Mouse (Mus musculus): ENCODE measurements around the gene Cnksr1. TPM values are rescaled to one million over a fixed set of nuclear protein-coding genes. Genes with fewer than 3 reads are reported as not detected.

Gene Cnksr1
- total RNA-seq, 2 experiments from 2014 or later, result 44.4 to 65.0 TPM

GRCm38 (mm10) chr4:134203340-134203896 is 34.8 kb downstream of the Cnksr1 start:
- no peak for DNase-seq (ENCODE audit: low spot score)

DNA sequence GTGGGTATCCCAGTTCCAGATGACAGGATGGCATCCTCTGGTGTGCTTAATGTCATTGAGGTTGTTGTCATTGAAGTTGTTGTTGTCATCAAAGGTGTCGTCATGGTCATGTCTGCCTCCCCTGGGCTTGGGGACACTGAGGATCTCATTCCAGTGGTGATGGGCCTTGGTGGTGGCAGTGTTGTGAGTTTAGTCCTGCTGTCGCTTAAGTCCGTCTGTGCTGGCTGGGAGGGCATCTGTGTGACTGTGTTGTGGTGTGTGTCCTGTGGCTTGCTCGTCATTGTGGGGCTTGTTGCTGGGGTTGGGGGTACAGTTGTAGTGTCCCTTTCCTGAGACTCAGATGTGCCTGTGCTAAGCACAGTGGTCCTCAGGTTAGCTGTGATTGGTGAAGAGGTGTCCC is 35.3 kb downstream of the Cnksr1 start, which contains the start of gene Gm7534:
TSS of gene Gm7534 (minus strand) at position 101 of the 400 bp plus-strand sequence.
- DNase-seq (ENCODE audit: low spot score), result no peak

DNA sequence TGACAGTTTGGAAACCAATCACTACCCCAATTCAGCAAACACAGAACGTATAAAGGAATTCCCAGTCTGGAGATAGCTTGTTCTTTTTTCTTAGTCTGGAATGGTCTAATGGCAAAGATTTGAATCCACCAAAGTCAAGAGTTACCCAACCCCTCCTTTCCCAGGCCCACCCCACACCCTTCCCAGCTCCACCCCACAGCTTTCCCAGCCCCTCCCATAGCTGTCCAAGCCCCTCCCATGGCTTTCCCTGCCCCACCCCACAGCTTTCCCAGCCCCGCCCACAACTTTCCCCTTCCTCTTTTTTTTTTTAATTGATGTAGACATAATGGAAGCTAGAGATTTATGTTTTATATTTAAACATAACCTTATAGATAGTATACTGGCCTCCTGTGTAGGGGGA is 38.8 kb downstream of the Cnksr1 start:
- no peak for DNase-seq (ENCODE audit: low spot score)

DNA sequence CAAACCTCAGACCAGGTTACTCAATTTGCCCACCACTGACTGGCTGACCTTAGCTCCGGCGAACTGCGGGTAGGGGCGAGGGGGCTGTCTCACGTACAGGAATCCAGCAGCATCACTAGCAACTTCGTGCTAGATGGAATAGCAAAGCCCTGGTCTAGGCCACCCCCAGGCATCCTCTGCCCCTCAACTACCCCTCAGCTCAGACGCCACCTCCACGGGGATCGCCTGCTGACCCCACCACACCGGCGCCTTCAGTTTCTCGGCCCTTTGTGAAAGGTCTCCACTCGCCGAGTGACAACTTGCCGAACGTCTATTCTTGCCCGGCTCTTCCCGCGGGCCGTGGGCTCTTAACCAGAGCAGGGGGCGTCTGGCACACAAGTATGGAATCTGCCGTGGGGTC is 51.9 kb downstream of the Cnksr1 start:
- no peak for DNase-seq (ENCODE audit: low spot score)

DNA sequence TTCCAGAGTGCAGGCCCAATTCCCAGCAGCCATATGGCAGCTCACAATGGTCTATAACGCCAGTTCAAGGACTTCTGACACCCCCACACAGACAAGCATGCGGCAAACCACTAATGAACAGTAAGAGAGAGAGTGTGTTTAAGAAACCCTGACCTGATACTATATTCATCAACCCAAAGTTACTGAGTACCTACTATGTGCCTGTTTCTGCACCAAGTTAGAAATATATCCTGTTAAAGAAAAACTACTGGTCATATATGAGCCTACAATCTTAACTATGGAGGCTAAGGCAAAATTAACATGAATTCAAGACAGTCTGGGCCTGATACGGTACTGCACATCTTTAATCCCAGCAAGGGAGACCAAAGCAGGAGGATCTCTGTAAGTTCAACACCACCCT is 52.6 kb downstream of the Cnksr1 start:
- DNase-seq (ENCODE audit: low spot score), result no peak

- DNase-seq (ENCODE audit: low spot score), result no peak
Observed at GRCm38 (mm10) chr4:134183711-134184110, 54.5 kb downstream of the Cnksr1 start.

DNA sequence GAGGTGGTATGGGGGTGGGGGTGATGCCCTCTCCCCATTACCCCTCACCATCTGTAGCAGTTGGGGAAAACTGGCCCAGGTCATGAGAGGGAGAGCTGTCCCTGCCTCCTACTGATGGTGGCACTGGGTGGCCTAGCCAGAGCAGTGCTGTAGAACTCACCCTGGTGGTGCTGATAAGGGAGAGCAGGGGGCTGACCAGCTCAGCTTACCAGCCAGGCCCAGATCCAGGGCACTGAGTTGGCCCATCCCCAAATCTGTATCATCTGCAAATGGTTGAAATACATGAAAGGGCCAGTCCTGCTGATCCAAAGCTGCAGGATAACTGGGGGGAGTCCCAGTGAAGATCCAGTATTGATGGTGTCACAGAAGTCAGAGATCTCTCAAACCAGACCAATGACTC is 56.4 kb downstream of the Cnksr1 start:
- no peak for DNase-seq (ENCODE audit: low spot score)

DNA sequence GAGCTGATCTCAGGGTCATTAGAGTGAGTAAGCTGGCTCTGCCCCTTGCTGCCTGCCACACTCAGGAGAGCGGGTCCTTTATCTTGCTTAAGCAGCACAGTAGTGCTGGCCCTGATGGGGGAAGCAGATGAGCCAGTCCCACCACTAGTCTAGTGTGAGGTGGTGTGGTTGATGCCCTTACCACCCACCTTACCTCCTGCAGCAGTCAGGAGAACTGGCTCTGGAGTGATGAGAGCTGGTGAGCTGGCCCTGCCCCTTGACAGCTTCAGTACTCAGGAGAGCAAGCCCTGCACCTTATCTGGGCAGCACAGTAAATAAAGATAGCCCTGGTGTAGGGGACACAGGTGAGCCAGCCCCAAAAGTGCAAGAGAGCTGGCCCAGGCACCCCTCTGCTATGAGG is 57.1 kb downstream of the Cnksr1 start:
- DNase-seq (ENCODE audit: low spot score), result no peak

Other genes with a start within 250 kb of the Cnksr1 start
- 1 to 10 TPM; 8.6 to 9.7 TPM for gene Dhdds, start 237.5 kb downstream of the Cnksr1 start, total RNA-seq (2021)
- gene Lin28a, start 219.6 kb downstream of the Cnksr1 start, total RNA-seq (2021), result under 1 TPM; 0.30 to 0.43 TPM
- gene Zfp683, start 184.6 kb downstream of the Cnksr1 start, total RNA-seq (2021), result not detected
- gene Crybg2, start 177.6 kb downstream of the Cnksr1 start, total RNA-seq (2021), result under 1 TPM in 1 of 2 experiments, not detected in 1; 0.07 TPM
- gene Cd52, start 143.3 kb downstream of the Cnksr1 start, total RNA-seq (2021), result under 1 TPM; 0.84 to 1.00 TPM
- gene Ubxn11, start 135.8 kb downstream of the Cnksr1 start, total RNA-seq (2021), result 1 to 10 TPM; 1.3 to 1.6 TPM
- gene Sh3bgrl3, start 109.6 kb downstream of the Cnksr1 start, total RNA-seq (2021), result 10 to 100 TPM; 14.1 to 19.8 TPM
- 10 to 100 TPM; 58.4 to 80.2 TPM for gene Cep85, start 51.3 kb downstream of the Cnksr1 start, total RNA-seq (2021)
- gene Gm7534, start 35.4 kb downstream of the Cnksr1 start, total RNA-seq (2021), result not detected
- 1 to 10 TPM in 1 of 2 experiments, under 1 TPM in 1; 0.84 to 2.9 TPM for gene Catsper4, start 11.0 kb downstream of the Cnksr1 start, total RNA-seq (2021)
- gene E130218I03Rik, start 5.3 kb upstream of the Cnksr1 start, total RNA-seq (2021), result under 1 TPM; 0.69 to 0.73 TPM
- gene Zfp593, start 7.2 kb upstream of the Cnksr1 start, total RNA-seq (2021), result 1 to 10 TPM; 4.7 to 5.7 TPM
- not detected for gene Gm30191, start 8.5 kb upstream of the Cnksr1 start, total RNA-seq (2021)
- gene Grrp1, start 15.7 kb upstream of the Cnksr1 start, total RNA-seq (2021), result 1 to 10 TPM; 2.9 to 3.1 TPM
- gene Pdik1l, start 49.5 kb upstream of the Cnksr1 start, total RNA-seq (2021), result 1 to 10 TPM; 3.9 to 5.7 TPM
- gene Trim63, start 76.7 kb upstream of the Cnksr1 start, total RNA-seq (2021), result 100 to 1,000 TPM; 322 to 461 TPM
- 10 to 100 TPM in 1 of 2 experiments, 1 to 10 TPM in 1; 5.4 to 12.7 TPM for gene Slc30a2, start 104.8 kb upstream of the Cnksr1 start, total RNA-seq (2021)
- 10 to 100 TPM; 25.5 to 31.9 TPM for gene Extl1, start 145.5 kb upstream of the Cnksr1 start, total RNA-seq (2021)
- 1 to 10 TPM; 2.5 to 2.6 TPM for gene Pafah2, start 157.9 kb upstream of the Cnksr1 start, total RNA-seq (2021)
- gene Stmn1, start 229.9 kb upstream of the Cnksr1 start, total RNA-seq (2021), result 1 to 10 TPM; 2.5 to 3.5 TPM

Measured in gastrocnemius, adult 18-20 months (tissue).